Mouse (Mus musculus): ENCODE results near the gene Osbpl8. TPM values are rescaled to one million over a fixed set of nuclear protein-coding genes. Genes with fewer than 3 reads are reported as not detected.

Osbpl8 gene
- polyA plus RNA-seq, 2 experiments: 6.3 to 7.2 TPM

- no peak for ATAC-seq (ENCODE audit: insufficient read depth)
- no peaks in the 10 kb centered on the region for H3K9me3 ChIP-seq (ENCODE audit: control insufficient read depth, low read length)
- no peaks in the 10 kb centered on the region; the same call in 1 of the 2 replicates for H3K36me3 ChIP-seq (replicated peaks; ENCODE audit: control insufficient read depth, insufficient read depth, low read depth)
- no peaks in the 10 kb centered on the region for H3K4me1 ChIP-seq (replicated peaks; ENCODE audit: control insufficient read depth in 2 of 2, insufficient read depth in 2 of 2, low read length in 1 of 2)
- H3K4me2 ChIP-seq (ENCODE audit: low read depth): no peak overlapping the region
- H3K4me3 ChIP-seq (ENCODE audit: insufficient read depth in 1 of 2, low read depth in 2 of 2, low read length in 2 of 2): no peak overlapping the region
- no peaks in the 10 kb centered on the region for H3K27me3 ChIP-seq (ENCODE audit: control insufficient read depth, insufficient read depth, low read length)
- no peak overlapping the region for H3K9ac ChIP-seq (replicated peaks)
- TF ChIP-seq CTCF (IDR thresholded peaks at IDR 0.05; ENCODE audit: low read depth): no peak
- no peak for TF ChIP-seq EP300 (IDR thresholded peaks at IDR 0.05; ENCODE audit: low read depth)
- no peak for DNase-seq (ENCODE audit: low read depth in 3 of 3, low spot score in 3 of 3)
- 73% methylated on average over 4 of the region's 4 CpGs for WGBS (ENCODE audit: insufficient replicate concordance)
- H3K27ac ChIP-seq: no peak overlapping the region
These were observed 37.1 kb downstream of the Osbpl8 start for GRCm38 (mm10) chr10:111201666-111202065.

GRCm38 (mm10) chr10:111204089-111204488 lies 39.5 kb downstream of the Osbpl8 start:
- Histone ChIP-seq H3K36me3 (replicated peaks; ENCODE audit: control insufficient read depth, insufficient read depth, low read depth) (no peaks in the 10 kb centered on the region; the same call in 1 of the 2 replicates), H3K27ac (no peak overlapping the region), H3K4me2 (ENCODE audit: low read depth) (no peak overlapping the region), H3K9ac (replicated peaks) (no peak overlapping the region), H3K4me1 (replicated peaks; ENCODE audit: control insufficient read depth in 2 of 2, insufficient read depth in 2 of 2, low read length in 1 of 2) (no peaks in the 10 kb centered on the region), H3K27me3 (ENCODE audit: control insufficient read depth, insufficient read depth, low read length) (no peaks in the 10 kb centered on the region), H3K9me3 (ENCODE audit: control insufficient read depth, low read length) (no peaks in the 10 kb centered on the region), H3K4me3 (ENCODE audit: insufficient read depth in 1 of 2, low read depth in 2 of 2, low read length in 2 of 2) (no peak overlapping the region)
- ATAC-seq (ENCODE audit: insufficient read depth) (no peak), DNase-seq (ENCODE audit: low read depth in 3 of 3, low spot score in 3 of 3) (no peak)
- TF ChIP-seq EP300 (IDR thresholded peaks at IDR 0.05; ENCODE audit: low read depth) (no peak), CTCF (IDR thresholded peaks at IDR 0.05; ENCODE audit: low read depth) (no peak)
- 89% methylated on average over 5 of the region's 5 CpGs for WGBS (ENCODE audit: insufficient replicate concordance)

- no peak overlapping the region for H3K4me3 ChIP-seq (ENCODE audit: insufficient read depth in 1 of 2, low read depth in 2 of 2, low read length in 2 of 2)
- H3K27me3 ChIP-seq (ENCODE audit: control insufficient read depth, insufficient read depth, low read length): no peaks in the 10 kb centered on the region
- 0 out of 4 replicates have a peak, but pooled peaks cover 0 to 3% of the 10 kb centered on the region in 2 experiments for H3K4me1 ChIP-seq (replicated peaks; ENCODE audit: control insufficient read depth in 2 of 2, insufficient read depth in 2 of 2, low read length in 1 of 2)
- DNase-seq (ENCODE audit: low read depth in 3 of 3, low spot score in 3 of 3): no peak
- 91% methylated on average over 2 of the region's 2 CpGs for WGBS (ENCODE audit: insufficient replicate concordance)
- H3K9me3 ChIP-seq (ENCODE audit: control insufficient read depth, low read length): no peaks in the 10 kb centered on the region
- H3K9ac ChIP-seq (replicated peaks): no peak overlapping the region
- no peaks in the 10 kb centered on the region; the same call in 1 of the 2 replicates for H3K36me3 ChIP-seq (replicated peaks; ENCODE audit: control insufficient read depth, insufficient read depth, low read depth)
- ATAC-seq (ENCODE audit: insufficient read depth): no peak
- H3K4me2 ChIP-seq (ENCODE audit: low read depth): no peak overlapping the region
- H3K27ac ChIP-seq: no peak overlapping the region
- TF ChIP-seq EP300 (IDR thresholded peaks at IDR 0.05; ENCODE audit: low read depth) (no peak), CTCF (IDR thresholded peaks at IDR 0.05; ENCODE audit: low read depth) (no peak)
These were observed 40.9 kb downstream of the Osbpl8 start for GRCm38 (mm10) chr10:111205421-111205820.

GRCm38 (mm10) chr10:111207386-111207785 lies 42.8 kb downstream of the Osbpl8 start:
- Histone ChIP-seq H3K4me1 (replicated peaks; ENCODE audit: control insufficient read depth in 2 of 2, insufficient read depth in 2 of 2, low read length in 1 of 2) (peaks cover 0 to 3% of the 10 kb centered on the region in 2 experiments; a peak in 1 of 4 replicates), H3K9me3 (ENCODE audit: control insufficient read depth, low read length) (no peaks in the 10 kb centered on the region), H3K27ac (no peak overlapping the region), H3K9ac (replicated peaks) (no peak overlapping the region), H3K27me3 (ENCODE audit: control insufficient read depth, insufficient read depth, low read length) (no peaks in the 10 kb centered on the region), H3K4me2 (ENCODE audit: low read depth) (no peak overlapping the region), H3K36me3 (replicated peaks; ENCODE audit: control insufficient read depth, insufficient read depth, low read depth) (no peaks in the 10 kb centered on the region; the same call in 1 of the 2 replicates), H3K4me3 (ENCODE audit: insufficient read depth in 1 of 2, low read depth in 2 of 2, low read length in 2 of 2) (no peak overlapping the region)
- no peak for TF ChIP-seq CTCF (IDR thresholded peaks at IDR 0.05; ENCODE audit: low read depth)
- TF ChIP-seq EP300 (IDR thresholded peaks at IDR 0.05; ENCODE audit: low read depth): no peak
- DNase-seq (ENCODE audit: low read depth in 3 of 3, low spot score in 3 of 3) (no peak), ATAC-seq (ENCODE audit: insufficient read depth) (no peak)
- WGBS (ENCODE audit: insufficient replicate concordance): 76% methylated on average over 9 of the region's 9 CpGs

- TF ChIP-seq EP300 (IDR thresholded peaks at IDR 0.05; ENCODE audit: low read depth): no peak
- TF ChIP-seq CTCF (IDR thresholded peaks at IDR 0.05; ENCODE audit: low read depth): no peak
- Histone ChIP-seq H3K9me3 (ENCODE audit: control insufficient read depth, low read length) (no peaks in the 10 kb centered on the region), H3K4me2 (ENCODE audit: low read depth) (no peak overlapping the region), H3K4me3 (ENCODE audit: insufficient read depth in 1 of 2, low read depth in 2 of 2, low read length in 2 of 2) (no peak overlapping the region), H3K27ac (no peak overlapping the region), H3K4me1 (replicated peaks; ENCODE audit: control insufficient read depth in 2 of 2, insufficient read depth in 2 of 2, low read length in 1 of 2) (peaks cover 0 to 3% of the 10 kb centered on the region in 2 experiments; a peak in 1 of 4 replicates), H3K27me3 (ENCODE audit: control insufficient read depth, insufficient read depth, low read length) (no peaks in the 10 kb centered on the region), H3K9ac (replicated peaks) (no peak overlapping the region), H3K36me3 (replicated peaks; ENCODE audit: control insufficient read depth, insufficient read depth, low read depth) (no peaks in the 10 kb centered on the region)
- 72% methylated on average over 3 of the region's 3 CpGs for WGBS (ENCODE audit: insufficient replicate concordance)
- ATAC-seq (ENCODE audit: insufficient read depth) (no peak), DNase-seq (ENCODE audit: low read depth in 3 of 3, low spot score in 3 of 3) (no peak)
These were observed 49.5 kb downstream of the Osbpl8 start for GRCm38 (mm10) chr10:111214084-111214483.
